Mouse (Mus musculus) activated CD4-positive, CD25-positive, alpha-beta regulatory T cell, adult 4 months (primary cell): ENCODE data around the gene Prpf38a. TPM values are rescaled to one million over a fixed set of nuclear protein-coding genes. Genes with fewer than 3 reads are reported as not detected.

ENCODE experiments used
- ATAC-seq: one replicate; pipeline ENCODE4 v1.8.0; 2017
- polyA plus RNA-seq, 2 experiments: library from polyadenylated mRNA; unstranded; fragments of 100-300 nt; shearing (Covaris generic); gene quantifications; one replicate each; pipeline ENCODE4 v1.2.1; 2017

Gene Prpf38a
- polyA plus RNA-seq, result 10 to 100 TPM; 52.3 to 71.5 TPM

- ATAC-seq, result peak; percentile 96
Observed at GRCm38 (mm10) chr4:108578840-108579742, at the start of gene Prpf38a, which contains the start of gene Orc1. Gene Prpf38a (minus strand): TSS chr4:108579336. Gene Orc1 (plus strand): TSS chr4:108579423.

GRCm38 (mm10) chr4:108627066-108627465 is 47.9 kb upstream of the Prpf38a start:
- no peak for ATAC-seq

GRCm38 (mm10) chr4:108621504-108621903 is 42.4 kb upstream of the Prpf38a start:
- no peak for ATAC-seq

- no peak for ATAC-seq
Observed at GRCm38 (mm10) chr4:108620536-108620935, 41.4 kb upstream of the Prpf38a start.

GRCm38 (mm10) chr4:108619587-108620341 is 40.6 kb upstream of the Prpf38a start, which contains the start of gene Cc2d1b:
Gene Cc2d1b (plus strand): TSS chr4:108619940.
- peak; percentile 87 for ATAC-seq

GRCm38 (mm10) chr4:108619165-108619564 is 40.0 kb upstream of the Prpf38a start:
- ATAC-seq, result peak; percentile 13

GRCm38 (mm10) chr4:108618586-108618985 is 39.5 kb upstream of the Prpf38a start:
- ATAC-seq, result no peak

GRCm38 (mm10) chr4:108610935-108611334 is 31.8 kb upstream of the Prpf38a start:
- no peak for ATAC-seq

- no peak for ATAC-seq
Observed at GRCm38 (mm10) chr4:108608651-108609050, 29.5 kb upstream of the Prpf38a start.

- no peak for ATAC-seq
Observed at GRCm38 (mm10) chr4:108601870-108602269, 22.7 kb upstream of the Prpf38a start.

- ATAC-seq, result no peak
Observed at GRCm38 (mm10) chr4:108598306-108598705, 19.2 kb upstream of the Prpf38a start.

- no peak for ATAC-seq
Observed at GRCm38 (mm10) chr4:108595785-108596184, 16.6 kb upstream of the Prpf38a start.

GRCm38 (mm10) chr4:108593376-108593775 is 14.2 kb upstream of the Prpf38a start:
- ATAC-seq, result no peak

GRCm38 (mm10) chr4:108579743-108580411 is 741 bp upstream of the Prpf38a start:
- ATAC-seq, result peak; percentile 11

GRCm38 (mm10) chr4:108572644-108573043 is 6.5 kb downstream of the Prpf38a start:
- no peak for ATAC-seq

GRCm38 (mm10) chr4:108565026-108565425 is 14.1 kb downstream of the Prpf38a start:
- ATAC-seq, result no peak

GRCm38 (mm10) chr4:108539701-108540100 is 39.4 kb downstream of the Prpf38a start:
- ATAC-seq, result no peak

Other genes with a start within 250 kb of the Prpf38a start
- not detected for gene Shisal2a, start 196.0 kb downstream of the Prpf38a start, polyA plus RNA-seq
- gene Gpx7, start 172.4 kb downstream of the Prpf38a start, polyA plus RNA-seq, result 1 to 10 TPM; 1.7 to 4.3 TPM
- gene Tut4, start 119.9 kb downstream of the Prpf38a start, polyA plus RNA-seq, result 10 to 100 TPM; 56.1 to 74.4 TPM
- 1 to 10 TPM; 3.0 to 3.7 TPM for gene Orc1, start 87 bp upstream of the Prpf38a start, polyA plus RNA-seq
- 10 to 100 TPM; 23.4 to 34.7 TPM for gene Cc2d1b, start 40.6 kb upstream of the Prpf38a start, polyA plus RNA-seq
- not detected for gene 3110021N24Rik, start 140.3 kb upstream of the Prpf38a start, polyA plus RNA-seq
- under 1 TPM; 0.42 to 0.69 TPM for gene Zfyve9, start 201.5 kb upstream of the Prpf38a start, polyA plus RNA-seq